Mouse (Mus musculus) heart, postnatal 4 days (tissue): ENCODE data around the gene Zbtb7a. TPM values are rescaled to one million over a fixed set of nuclear protein-coding genes. Genes with fewer than 3 reads are reported as not detected.
A peak's percentile ranks its signal among the peaks of the same experiment; 100 is the strongest.

Experiments
- DNase-seq: peaks from one replicate; pipeline ENCODE4 v3.0.0; 2021
- total RNA-seq, 2 experiments: library from RNA; stranded (reverse); gene quantifications; 2 replicates each; pipeline ENCODE4 v1.2.3; 2021

The Zbtb7a gene
- total RNA-seq: 10 to 100 TPM; 37.0 to 43.0 TPM

DNA sequence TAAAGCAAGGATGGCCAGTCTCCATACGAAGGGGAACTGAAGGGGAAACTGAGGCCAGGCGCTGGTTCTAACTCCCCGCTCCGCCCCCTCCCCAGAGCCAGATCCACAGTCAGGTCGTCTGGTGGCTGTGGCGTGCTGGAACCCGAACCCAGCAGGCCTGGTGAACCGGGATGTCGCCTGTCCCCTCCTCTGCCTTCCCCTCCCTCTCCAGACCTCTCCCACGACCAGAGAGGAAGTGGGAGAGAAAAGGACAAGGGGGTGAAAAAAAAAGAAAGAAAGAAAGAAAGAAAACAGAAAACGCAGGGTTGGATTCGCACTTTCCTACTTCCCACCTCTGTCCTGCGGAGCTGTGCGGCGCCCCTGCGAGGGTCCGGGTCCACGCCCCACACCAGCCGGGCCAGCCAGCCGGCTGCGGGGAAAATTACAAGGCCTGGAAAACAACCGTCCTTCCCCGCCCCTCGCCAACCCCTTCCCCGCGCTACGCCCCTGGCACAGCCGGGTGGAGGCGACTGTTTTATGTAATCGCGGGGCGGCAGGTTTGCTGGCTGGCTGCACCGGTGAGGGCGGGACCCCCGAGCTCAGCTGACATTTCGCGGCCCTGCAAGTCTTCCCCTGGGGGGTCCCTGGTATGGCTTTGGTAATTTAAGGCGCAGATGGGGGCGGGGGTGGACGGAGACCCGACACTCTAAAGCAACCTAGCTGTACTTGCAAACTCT lies at the start of gene Zbtb7a:
Zbtb7a (plus strand) TSS at position 255 of the 716 bp plus-strand sequence.
- peak; percentile 46 for DNase-seq

- DNase-seq: no peak
Observed at GRCm38 (mm10) chr10:81087021-81087420, 48.0 kb upstream of the Zbtb7a start.

DNA sequence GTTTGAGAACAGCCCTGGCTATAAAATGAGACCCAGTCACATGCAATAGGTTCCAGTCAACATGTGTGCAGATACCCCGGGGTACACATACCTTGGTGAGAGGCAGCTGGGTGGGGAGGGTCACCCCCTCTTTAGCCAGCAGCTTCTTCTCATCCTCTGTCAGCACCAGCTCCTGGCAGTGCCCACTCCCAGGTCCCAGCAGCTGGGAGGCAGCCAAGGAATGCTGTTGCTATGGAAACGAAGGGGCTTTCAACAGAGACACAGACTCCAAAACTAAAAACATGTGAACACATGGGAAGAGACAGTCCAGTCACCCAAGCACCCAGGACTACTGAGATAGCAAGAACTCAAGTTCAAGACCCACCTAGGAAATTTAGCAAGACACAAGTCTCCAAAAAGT lies 45.8 kb upstream of the Zbtb7a start:
- DNase-seq: peak; percentile 54

DNA sequence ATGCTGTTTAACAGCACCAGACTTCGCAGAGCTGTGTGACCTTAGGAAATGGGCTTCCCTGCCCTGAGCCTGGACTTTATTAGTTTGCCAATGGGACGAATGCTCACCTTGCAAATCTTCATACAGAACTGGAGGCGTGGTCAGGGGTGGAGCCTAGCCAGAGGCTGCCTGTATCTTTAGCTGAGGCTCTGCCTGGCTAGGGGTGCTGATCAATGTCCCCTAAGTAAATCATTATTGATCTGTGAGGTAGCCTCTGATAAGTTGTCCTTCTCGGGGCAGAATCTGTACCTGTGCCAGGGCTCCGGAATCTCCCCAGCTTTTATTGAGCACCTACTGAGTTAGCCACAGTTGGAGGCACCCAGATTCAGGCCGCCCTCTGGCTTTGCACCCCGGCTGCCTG lies 44.4 kb upstream of the Zbtb7a start:
- DNase-seq: no peak

GRCm38 (mm10) chr10:81092465-81093250 lies 42.4 kb upstream of the Zbtb7a start:
- DNase-seq: peak; percentile 76

DNA sequence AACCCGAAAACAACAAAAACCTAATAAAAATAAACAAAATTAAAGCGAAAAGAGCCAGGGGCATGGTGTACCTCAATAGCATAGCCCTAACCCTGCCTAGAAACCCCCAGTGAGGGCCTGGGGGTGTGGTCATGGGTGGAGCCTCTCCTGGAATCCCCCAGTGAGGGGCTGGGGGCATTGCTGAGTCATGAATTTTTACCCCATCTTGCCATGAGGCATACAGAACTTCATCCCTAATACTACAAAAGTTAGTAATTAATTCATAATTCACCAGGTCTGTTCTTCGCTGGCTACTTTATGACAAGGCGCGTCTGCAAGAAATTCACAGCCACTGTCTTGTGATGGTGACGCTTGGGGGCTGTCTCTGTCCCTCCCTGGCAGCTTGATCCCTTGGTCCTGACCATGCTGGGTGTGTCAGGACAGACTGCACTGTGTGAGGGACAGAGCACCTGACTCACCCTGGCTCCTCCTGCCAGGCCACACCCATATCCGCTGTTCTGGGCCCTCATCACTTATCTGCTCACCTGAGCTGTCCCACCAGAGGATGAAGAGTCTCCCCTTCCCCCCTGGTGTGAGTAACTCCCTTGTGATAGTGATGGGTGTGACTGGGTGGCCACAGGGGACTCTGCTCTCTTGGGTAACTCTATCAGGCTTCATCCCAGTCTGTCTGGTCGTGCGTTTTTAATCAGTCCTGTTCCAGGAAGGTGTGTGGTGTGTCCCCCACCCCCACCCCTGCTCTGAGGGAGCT lies 39.9 kb upstream of the Zbtb7a start:
- DNase-seq: no peak

GRCm38 (mm10) chr10:81105565-81106112 lies 29.4 kb upstream of the Zbtb7a start, which contains the start of gene Map2k2:
Gene Map2k2, plus strand, starts transcription at chr10:81105915.
- peak; percentile 99 for DNase-seq

DNA sequence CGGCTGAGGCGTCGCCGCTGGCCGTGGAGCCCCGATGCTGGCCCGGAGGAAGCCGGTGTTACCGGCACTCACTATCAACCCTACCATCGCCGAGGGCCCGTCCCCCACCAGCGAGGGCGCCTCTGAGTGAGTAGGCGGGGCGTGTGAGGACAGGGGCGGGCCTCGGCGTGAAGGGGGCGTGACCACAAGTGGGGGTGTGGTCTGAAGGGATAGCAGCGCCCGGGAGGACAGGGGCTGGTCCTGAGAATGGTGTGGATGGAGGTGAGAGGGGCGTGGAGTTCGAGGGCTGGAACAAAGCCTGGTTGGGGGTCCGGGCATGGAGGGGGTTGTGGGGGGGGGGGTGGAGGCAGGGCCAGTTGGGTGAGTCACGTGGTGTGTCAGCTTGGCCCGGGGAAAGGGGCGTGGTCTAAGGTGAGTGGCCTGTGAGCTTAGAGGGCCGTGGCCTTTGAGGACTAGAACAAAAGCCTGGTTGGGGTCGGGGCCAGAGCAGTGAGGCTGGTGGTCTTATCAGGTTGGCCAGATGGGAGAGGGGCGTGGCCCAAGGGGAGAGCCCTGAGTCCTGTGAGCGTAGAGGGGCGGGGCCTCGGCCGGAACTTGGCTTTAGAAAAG lies 28.8 kb upstream of the Zbtb7a start:
- DNase-seq: peak; percentile 92

DNA sequence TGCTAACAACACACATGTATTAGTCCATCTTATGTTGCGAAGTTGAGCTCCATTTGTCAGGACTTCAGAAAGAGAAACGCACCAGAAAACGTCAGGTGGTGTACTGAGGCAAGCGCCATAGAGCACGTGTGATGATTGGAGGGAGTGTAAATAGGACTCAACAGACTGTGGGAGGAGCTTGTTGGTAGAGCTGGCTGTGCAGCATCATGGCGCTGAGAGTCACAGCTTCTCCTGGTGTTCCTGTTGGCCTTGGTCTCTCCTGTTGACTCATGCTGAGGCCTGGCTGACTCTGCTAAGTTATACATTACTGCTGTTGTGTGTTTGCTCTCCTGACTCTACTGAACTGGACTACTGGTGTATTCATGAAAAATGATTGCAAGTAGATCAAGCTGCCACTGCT lies 22.1 kb upstream of the Zbtb7a start:
- DNase-seq: no peak

DNA sequence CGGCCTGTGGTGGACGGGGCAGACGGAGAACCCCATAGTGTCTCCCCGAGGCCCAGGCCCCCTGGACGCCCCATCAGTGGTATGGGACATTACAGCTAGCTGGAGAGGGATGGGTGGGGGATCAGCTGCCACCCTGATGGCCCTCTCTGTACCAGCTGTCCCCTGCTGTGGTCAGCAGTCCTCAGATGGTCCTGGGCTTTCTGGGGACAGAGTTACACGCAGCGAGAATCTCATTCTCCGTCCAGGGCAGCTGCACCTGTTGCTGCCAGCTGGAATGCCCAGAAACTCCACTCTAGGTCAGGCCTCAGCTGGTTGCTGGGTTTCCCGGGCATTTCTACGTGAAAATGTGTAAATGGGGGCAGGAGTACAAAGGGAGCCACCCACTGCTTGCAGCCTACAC lies 15.4 kb upstream of the Zbtb7a start:
- DNase-seq: no peak

GRCm38 (mm10) chr10:81120650-81121049 lies 14.4 kb upstream of the Zbtb7a start:
- no peak for DNase-seq

DNA sequence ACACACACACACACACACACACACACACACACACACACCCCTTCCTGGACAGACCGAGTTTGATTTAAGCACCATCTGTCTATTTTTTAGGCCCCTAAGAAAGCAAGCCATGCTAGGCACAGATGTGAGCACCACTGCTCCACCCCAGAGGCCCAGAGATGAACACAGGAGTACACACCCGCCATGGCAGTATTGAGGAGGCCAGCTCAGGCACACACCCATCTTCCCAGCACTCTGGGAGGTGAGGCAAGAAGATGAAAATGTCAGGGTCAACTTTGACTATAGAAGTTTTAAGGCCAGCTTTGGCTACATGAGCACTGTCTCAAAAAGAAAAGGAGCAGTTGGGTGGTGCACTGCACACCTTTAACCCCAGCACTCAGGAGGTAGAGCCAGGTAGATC lies 12.1 kb upstream of the Zbtb7a start:
- no peak for DNase-seq

- DNase-seq: no peak
Observed at GRCm38 (mm10) chr10:81123500-81123899, 11.5 kb upstream of the Zbtb7a start.

GRCm38 (mm10) chr10:81134181-81134587 lies 836 bp upstream of the Zbtb7a start:
- DNase-seq: peak; percentile 64

- peak; percentile 79 for DNase-seq
Observed at GRCm38 (mm10) chr10:81135831-81136705, 1.0 kb downstream of the Zbtb7a start.

DNA sequence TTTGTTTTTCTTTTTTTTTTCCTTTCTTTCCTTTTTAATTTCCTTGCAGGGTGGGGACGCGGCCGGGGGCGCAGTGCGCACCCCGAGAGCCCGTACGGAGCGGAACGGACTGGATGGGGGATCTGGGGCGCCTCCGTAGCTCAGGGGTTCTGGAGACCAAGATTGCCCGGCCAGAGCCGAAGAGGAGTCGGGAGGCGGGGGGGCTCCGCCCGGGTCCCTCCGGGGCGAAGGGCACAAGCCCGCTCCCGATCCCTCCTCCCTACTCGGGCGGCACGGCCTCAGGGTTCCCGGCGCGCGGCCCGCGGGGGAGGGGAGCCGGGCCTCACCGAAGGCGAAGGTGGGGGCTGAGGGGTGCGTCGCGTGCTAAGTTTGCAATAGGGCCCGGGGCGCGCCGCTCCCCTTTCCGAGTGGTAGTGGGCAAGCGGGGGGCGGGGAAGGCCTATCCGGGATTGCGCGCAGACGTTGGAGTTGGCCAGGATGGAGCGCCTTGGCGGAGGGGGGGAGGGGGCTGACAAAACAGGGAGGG lies 1.7 kb downstream of the Zbtb7a start:
- peak; percentile 82 for DNase-seq

DNA sequence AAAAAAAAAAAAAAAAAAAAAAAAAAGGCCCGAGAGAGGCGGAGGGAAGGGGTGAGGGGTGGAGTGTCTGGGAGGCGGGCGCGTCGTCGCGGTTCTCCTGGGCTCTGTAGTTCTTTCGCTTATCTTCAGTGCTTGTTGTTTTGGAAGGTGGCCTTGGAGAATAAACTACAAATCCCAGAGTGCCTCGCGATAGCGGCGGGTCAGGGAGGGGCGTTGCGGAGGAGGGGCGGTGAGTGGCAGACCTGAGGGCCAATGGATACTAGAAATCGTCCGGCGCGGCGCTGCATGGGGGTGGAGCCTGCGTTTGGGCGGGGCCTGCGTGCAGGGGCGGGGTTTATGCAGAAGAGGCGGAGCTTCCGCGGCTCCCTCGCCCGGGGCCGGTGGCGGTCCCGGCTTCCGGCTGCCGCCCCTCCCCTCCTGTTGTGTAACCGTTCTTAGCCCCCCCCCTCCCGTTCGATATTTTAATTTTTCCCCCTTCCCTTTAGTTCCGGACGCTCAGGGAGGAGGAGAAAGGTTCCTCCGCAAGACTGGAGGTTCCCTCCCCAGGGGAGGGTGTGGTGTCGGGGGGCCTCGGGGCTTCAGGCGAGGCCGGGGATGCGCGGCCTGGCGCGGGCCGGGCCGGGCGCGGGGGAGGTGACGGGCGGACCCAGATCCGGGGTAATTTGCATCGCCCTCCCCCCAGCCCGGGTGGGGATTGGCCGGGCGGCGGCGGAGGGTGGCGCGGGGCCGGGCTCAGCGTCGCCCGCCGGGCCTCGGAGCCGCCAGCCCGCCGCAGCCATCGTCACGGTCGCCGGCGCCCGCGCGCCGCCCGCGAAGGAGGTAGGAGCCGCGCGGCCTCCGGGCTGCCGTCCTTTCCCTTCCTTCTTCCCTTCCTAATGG lies 2.5 kb downstream of the Zbtb7a start:
- peak; percentile 100 for DNase-seq

GRCm38 (mm10) chr10:81138131-81138782 lies 3.2 kb downstream of the Zbtb7a start:
- DNase-seq: peak; percentile 69

GRCm38 (mm10) chr10:81138821-81139528 lies 4.0 kb downstream of the Zbtb7a start:
- no peak for DNase-seq
